Mouse (Mus musculus) mammary gland, adult 2 months (tissue): Measurements from ENCODE around the gene Slc9a7. TPM values are rescaled to one million over a fixed set of nuclear protein-coding genes. Genes with fewer than 3 reads are reported as not detected.

Experiments used
- polyA plus RNA-seq: library from polyadenylated mRNA; depleted of rRNA; stranded (reverse); fragments of >200 nt; gene quantifications from 2 replicates; pipeline ENCODE4 v1.2.3, GENCODE M21; 2012; ENCODE audit warnings: low replicate concordance; rRNA removed

The Slc9a7 gene
- 6.1 and 8.1 TPM in 2 replicates for polyA plus RNA-seq

GRCm38 (mm10) chrX:20291282-20292039, at the start of gene Slc9a7:
Gene Slc9a7, minus strand, starts transcription at chrX:20291807.

DNA sequence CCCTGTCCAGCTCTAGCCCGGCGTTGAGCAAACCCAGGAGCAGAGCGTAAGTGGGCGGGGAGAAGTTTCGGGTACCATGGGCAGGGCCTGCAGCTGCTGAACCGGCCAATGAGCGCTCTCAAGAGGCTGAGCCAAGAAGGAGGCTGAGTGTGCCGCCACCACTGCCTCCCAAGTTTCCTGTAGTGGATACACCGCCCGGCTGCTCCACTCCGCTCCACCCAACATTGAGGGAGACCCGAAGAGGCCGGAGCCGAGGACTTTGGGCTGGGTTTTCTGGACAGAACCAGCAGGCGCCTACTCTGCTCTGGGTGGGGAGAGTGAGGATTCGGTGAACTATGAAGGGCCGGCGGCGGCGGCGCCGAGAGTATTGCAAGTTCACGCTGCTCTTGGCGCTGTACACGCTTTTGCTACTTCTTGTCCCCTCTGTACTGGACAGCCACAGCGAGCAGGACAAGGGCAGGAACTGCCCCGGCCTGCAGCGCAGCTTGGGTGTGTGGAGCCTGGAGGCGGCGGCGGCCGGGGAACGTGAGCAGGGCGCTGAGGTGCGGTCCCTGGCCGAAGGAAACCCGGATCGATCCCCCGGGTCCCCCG, 232.1 kb downstream of the Slc9a7 start, which contains the start of gene Chst7:
TSS of gene Chst7 (plus strand) at position 180 of the 591 bp plus-strand sequence.

Other genes starting within 250 kb of the Slc9a7 start
- 5.3 and 13.4 TPM in 2 replicates for gene Chst7, start 232.2 kb downstream of the Slc9a7 start, polyA plus RNA-seq
- gene Rp2, start 72.7 kb upstream of the Slc9a7 start, polyA plus RNA-seq, result 4.6 and 6.6 TPM in 2 replicates
- 0.22 and 0.98 TPM in 2 replicates for gene Jade3, start 133.9 kb upstream of the Slc9a7 start, polyA plus RNA-seq